Mouse (Mus musculus) left cerebral cortex, postnatal 10 days (tissue): Measurements from ENCODE around the gene Tgfbr2. TPM values are rescaled to one million over a fixed set of nuclear protein-coding genes. Genes with fewer than 3 reads are reported as not detected.
"Not testable (repeated sequence)": the region's sequence is repeated elsewhere in the genome, so short reads cannot be mapped to it uniquely, and the experiment has no call there.

Experiments
- DNase-seq, 2 experiments: peaks; one replicate each; pipeline ENCODE4 v3.0.0; 2021 to 2022; ENCODE audit warnings: low spot score in 2 of 2, mixed read lengths in 1 of 2; ENCODE audit errors: extremely low spot score in 1 of 2
- intact Hi-C: fragments of 180-260 bp; cut with DNase I; formaldehyde crosslinking; loops from one replicate; pipeline ENCODE4 v1.15.1; 2025
- total RNA-seq, 2 experiments: library from RNA; stranded (reverse); gene quantifications; 2 replicates each; pipeline ENCODE4 v1.2.3; 2021

The Tgfbr2 gene
- total RNA-seq, 2 experiments from 2014 or later = 10.3 to 14.2 TPM

GRCm38 (mm10) chr9:116091101-116091841 is 83.9 kb downstream of the Tgfbr2 start:
- intact Hi-C loops = loop anchor here (10.0 kb wide), 1 partner anchor 294 kb away; no protein-coding TSS in a partner anchor
- peak in 1 of 2 experiments; percentile 8 for DNase-seq

GRCm38 (mm10) chr9:116090296-116090695 is 84.9 kb downstream of the Tgfbr2 start:
- intact Hi-C loops = loop anchor here (10.0 kb wide), 1 partner anchor 295 kb away; no protein-coding TSS in a partner anchor
- no peak for DNase-seq

GRCm38 (mm10) chr9:116088912-116089311 is 86.2 kb downstream of the Tgfbr2 start:
- intact Hi-C loops = loop anchor here (5.0 kb wide), 1 partner anchor 253 kb away; no protein-coding TSS in a partner anchor
- peak in 1 of 2 experiments; percentile 43 for DNase-seq

GRCm38 (mm10) chr9:116087880-116088279 is 87.3 kb downstream of the Tgfbr2 start:
- DNase-seq = peak; percentile 53 to 80
- intact Hi-C loops = loop anchor here (5.0 kb wide), 1 partner anchor 254 kb away; no protein-coding TSS in a partner anchor

DNA sequence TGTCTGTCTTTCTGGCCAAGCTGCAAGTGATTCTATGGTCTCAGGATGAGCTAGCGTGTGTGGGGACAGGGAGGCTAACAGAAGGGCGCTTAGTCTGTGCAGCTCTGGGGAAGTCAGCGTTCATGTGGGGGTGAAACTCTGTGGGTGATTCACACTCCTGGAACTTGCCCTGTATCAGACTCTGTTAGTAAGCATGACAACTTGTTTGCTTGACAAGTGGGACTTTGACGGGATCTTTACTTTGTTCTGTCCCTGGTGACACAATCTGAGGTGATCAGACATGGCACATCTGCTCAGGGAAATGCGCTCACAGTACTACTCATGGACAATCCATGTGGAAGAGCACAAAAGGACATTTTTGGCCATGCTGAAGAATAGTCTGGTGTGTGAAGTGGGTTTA is 87.9 kb downstream of the Tgfbr2 start:
- DNase-seq = no peak
- intact Hi-C loops = loop anchor here (5.0 kb wide), 1 partner anchor 255 kb away; no protein-coding TSS in a partner anchor

- DNase-seq = no peak
These were observed 89.2 kb downstream of the Tgfbr2 start for GRCm38 (mm10) chr9:116085999-116086398.

DNA sequence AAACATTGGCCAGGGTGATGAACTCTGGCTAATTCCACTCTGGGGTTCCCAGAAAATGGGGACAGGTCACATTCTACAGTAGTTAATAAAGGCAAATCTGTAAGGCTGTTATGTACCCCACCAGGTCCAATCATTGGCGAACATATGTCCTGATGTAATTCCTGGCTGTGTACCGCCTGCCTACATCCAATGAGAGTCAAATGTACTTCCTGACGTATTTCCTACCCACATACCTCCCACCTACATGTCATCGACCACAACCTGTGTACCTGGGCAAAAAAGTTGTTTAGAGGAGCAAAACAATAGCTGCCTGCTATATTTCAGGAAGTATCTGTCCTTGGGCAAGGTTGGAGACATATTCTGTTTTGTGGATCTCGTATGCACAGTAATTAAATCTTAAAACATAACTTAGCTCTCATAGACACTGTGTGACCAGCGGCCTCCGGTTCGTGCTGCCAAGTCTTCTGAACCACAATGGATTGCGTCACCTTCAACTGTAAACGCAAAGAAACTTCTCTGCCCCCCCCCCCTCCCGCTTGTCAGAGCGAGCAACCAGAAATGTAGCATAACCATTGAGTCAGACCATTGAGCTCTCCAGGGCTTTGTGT is 90.7 kb downstream of the Tgfbr2 start:
- DNase-seq = no peak
- intact Hi-C loops = no loop called here

More at GRCm38 (mm10) chr9:116085999-116086398, 89.2 kb downstream of the Tgfbr2 start:
- intact Hi-C loops = loop anchor here (5.0 kb wide), 1 partner anchor 256 kb away; no protein-coding TSS in a partner anchor

DNA sequence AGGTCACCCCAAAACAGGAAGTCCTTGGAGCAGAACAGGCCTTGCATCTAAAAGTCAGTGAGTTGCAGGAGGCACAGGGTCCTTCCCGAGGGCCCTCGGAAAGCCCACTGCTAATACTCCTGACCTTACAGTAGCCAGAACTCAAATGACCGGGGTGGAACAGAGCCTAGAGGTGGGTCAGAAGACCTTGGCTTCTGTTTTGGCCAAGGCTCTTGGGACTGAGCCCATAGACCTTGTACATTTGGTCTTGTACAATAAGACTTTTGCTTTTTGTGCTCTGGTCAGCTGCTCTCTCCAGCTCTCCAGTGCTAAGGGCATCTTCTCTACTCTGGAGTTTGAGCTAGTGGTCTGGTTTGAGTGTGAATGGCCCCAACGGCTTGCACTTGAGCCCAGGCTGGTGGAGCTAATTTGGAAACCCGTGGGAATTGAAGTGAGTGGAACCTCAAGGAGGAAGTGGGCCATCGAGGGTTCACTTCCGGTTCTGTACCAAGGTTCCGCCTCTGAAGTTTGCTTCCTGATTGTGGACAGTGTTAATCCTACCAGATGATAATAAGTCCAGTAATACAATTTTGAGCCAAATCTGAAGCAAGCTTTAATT is 91.3 kb downstream of the Tgfbr2 start:
- intact Hi-C loops = no loop called here
- no peak for DNase-seq

GRCm38 (mm10) chr9:116083300-116083699 is 91.9 kb downstream of the Tgfbr2 start:
- no peak for DNase-seq
- intact Hi-C loops = no loop called here

GRCm38 (mm10) chr9:116081781-116082180 is 93.4 kb downstream of the Tgfbr2 start:
- DNase-seq = no peak
- intact Hi-C loops = no loop called here

- DNase-seq = no peak
- intact Hi-C loops = no loop called here
These were observed 97.7 kb downstream of the Tgfbr2 start for GRCm38 (mm10) chr9:116077419-116077818.

DNA sequence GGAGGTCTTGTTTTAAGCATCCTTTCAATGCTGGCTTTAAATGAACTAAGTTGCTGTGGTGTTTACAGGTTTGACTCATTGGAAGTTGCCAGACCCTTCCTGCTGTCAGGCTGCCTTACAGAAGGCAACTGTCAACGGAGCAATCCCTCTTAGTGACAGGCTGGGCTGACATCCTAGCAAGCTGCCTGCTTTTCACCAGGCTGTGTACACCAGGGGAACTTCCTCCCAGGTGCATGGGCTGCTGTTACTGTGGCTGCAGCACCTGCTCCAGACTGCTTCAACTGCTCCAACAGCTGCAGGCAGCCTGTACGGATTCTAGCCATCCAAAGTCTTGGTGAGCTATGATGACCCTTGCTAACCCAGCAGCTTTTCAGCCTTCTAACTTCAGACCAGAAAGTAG is 98.2 kb downstream of the Tgfbr2 start:
- intact Hi-C loops = no loop called here
- no peak for DNase-seq

DNA sequence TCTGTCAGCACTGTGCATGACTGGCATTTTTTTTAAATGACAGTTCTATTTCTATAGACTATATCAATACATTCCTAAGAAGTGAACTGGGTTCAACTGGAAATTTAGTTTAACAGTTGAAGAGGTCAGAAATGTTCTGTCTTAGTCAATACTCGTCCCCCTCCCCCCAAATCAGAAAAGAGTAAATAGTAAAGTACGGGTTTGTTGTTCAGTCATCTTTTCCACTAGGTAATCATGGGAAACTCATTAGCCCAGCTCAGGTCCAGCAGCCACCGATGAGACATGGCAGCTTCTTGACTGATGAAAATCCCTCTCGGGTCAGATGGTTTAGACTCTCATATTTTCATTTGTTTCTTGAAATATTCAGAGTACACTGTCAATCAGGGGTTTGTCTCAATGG is 99.0 kb downstream of the Tgfbr2 start:
- DNase-seq = no peak
- intact Hi-C loops = no loop called here

DNA sequence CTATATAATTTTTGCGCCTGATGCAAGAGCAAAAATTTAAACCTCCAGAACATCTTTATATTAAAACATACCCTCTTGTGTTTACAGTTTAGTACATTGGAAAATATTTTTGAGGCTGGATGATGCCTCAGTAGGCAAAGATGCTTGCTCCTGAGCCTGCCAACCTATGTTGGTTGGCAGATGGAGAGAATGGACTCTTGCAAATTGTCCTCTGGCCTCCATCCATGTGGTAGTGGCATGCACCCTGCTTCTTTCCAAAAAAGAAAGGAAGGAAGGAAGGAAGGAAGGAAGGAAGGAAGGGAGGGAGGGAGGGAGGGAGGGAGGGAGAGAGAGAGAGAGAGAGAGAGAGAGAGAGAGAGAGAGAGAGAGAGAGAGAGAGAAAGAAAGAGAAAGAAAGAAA is 103.6 kb downstream of the Tgfbr2 start:
- DNase-seq, intact Hi-C loops: not testable (repeated sequence)

GRCm38 (mm10) chr9:116064774-116065173 is 110.4 kb downstream of the Tgfbr2 start:
- intact Hi-C loops = no loop called here

DNA sequence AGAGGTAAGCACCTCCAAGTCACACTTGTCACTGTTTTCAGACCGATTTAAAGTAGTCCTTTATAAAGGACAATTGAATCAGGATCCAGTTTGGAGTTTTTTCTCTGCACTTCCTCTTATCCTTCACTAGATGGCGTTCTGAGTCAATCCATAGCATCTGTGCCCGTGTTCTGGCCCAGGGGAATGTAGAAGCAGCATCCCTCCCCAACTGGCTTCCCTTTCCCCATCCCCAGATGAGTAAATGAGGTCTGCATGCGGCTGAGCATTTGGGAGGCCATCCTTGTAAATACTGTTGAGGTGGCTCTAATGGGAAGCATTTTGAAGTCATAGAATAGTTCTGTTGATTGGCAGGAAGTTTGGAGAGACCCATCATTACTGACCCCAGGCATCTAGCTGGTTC is 114.5 kb downstream of the Tgfbr2 start:
- no peak for DNase-seq
- intact Hi-C loops = no loop called here

More at GRCm38 (mm10) chr9:116064774-116065173, 110.4 kb downstream of the Tgfbr2 start:
- no peak for DNase-seq

DNA sequence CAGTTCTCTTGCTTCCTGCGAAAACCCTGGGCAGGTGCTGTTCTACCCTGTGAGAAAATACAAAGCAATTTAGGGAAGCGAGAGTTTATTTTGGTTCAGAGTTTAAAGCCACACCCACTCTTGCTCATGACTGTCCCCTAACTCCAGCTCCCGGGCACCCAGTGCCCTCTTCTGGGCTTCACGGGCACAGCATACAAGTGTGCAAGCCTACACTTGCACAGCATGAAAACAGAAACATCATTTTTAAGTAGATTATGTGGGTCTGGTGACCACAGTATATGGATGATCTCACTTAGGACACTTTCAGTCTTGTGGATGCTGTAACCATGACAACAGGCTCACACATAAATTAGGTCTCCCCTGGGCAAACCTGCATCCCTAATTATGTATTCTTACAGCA is 116.0 kb downstream of the Tgfbr2 start:
- DNase-seq = peak in 1 of 2 experiments; percentile 44
- intact Hi-C loops = no loop called here

GRCm38 (mm10) chr9:116058475-116058874 is 116.7 kb downstream of the Tgfbr2 start:
- DNase-seq = no peak
- intact Hi-C loops = no loop called here

DNA sequence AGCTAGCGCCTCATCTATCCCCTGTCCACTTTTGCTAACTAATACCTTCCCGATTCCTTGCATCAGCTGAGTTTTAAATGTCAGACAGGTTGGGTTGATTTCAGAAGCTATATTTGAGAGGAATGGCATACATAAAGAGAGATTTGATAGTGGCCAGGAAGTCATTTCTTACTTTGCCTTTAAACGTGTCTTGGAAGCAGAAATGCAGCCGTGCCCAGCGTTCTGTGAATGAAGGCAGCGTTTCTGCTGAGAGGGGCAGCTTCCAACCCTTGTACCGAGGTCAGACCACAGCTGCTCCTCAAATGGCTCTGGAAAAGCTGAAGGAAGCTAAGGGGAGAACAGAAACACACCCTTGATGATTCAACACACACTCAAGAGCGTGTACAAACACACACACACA is 121.2 kb downstream of the Tgfbr2 start:
- DNase-seq = no peak
- intact Hi-C loops = no loop called here

GRCm38 (mm10) chr9:116049985-116050384 is 125.2 kb downstream of the Tgfbr2 start:
- intact Hi-C loops = no loop called here
- no peak for DNase-seq
